Mouse (Mus musculus): ENCODE measurements around the gene Igfbp4.

Gene Igfbp4

GRCm38 (mm10) chr11:99083516-99083915 is 42.5 kb downstream of the Igfbp4 start:
- no peak for DNase-seq

- DNase-seq = no peak
These were observed 43.3 kb downstream of the Igfbp4 start for GRCm38 (mm10) chr11:99084366-99084765.

DNA sequence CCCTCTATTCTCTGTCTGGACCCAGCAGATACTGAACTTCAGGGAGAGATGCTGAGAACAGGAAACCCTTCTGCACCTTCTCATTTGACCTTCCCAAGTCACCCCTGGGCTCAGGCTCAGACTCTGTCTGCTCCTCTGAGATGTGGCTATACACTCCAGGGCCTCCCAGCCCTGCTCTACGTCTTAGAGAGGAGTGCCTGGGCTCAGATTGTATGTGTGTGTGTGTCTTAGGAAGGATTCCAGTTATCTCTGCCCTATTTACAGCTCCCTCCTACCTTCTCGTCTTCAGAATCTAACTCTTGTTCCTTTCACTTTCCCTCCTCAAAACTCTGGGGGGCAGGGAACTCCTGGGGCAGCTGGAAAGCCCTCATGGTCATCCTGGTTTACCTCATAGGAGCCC is 47.4 kb downstream of the Igfbp4 start:
- DNase-seq = no peak

GRCm38 (mm10) chr11:99089077-99089601 is 48.1 kb downstream of the Igfbp4 start, which contains the start of gene Tns4:
Tns4 (minus strand) TSS chr11:99089306.
- DNase-seq = no peak

GRCm38 (mm10) chr11:99090391-99090790 is 49.3 kb downstream of the Igfbp4 start:
- DNase-seq = no peak

DNA sequence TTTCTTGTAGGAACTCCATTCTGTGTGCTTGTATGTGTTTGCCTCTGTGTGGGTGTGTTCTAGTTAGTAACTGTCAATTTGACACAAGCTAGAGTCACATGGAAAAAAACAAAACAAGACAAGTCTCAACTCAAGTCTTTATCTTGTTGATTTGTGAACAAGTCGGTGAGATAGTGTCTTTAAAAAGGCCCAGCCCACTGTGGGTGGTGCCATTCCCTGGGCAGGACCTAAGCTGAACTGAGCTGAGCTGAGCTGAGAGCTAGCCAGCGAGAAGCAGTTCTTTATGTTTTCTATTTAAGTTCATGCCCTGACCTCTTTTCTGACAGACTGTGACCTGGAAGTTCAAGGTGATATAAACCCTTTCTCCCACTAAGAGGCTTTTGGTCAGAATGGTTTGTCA is 50.6 kb downstream of the Igfbp4 start:
- DNase-seq = no peak

DNA sequence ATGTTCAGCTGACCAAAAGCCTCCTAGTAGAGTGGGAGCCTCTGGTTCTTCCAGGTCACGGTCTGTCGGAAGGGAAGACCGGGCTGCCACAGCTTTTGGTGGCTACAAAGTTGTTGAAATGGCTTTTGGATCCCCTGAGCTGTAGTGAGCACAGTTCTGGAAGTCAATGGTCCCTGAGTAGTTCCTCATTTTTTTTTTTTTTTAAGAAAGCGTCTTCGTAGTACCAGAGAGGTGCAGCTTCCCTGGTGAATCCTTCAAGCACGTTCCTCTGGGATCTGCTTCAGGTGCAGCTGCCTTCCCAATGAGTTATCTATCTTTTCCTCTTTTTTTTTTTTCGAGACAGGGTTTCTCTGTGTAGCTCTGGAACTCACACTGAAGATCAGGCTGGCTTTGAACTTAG is 52.7 kb downstream of the Igfbp4 start:
- DNase-seq = no peak

GRCm38 (mm10) chr11:99094911-99095676 is 54.0 kb downstream of the Igfbp4 start:
- no peak for DNase-seq

- DNase-seq = no peak
These were observed 54.7 kb downstream of the Igfbp4 start for GRCm38 (mm10) chr11:99095759-99096158.

DNA sequence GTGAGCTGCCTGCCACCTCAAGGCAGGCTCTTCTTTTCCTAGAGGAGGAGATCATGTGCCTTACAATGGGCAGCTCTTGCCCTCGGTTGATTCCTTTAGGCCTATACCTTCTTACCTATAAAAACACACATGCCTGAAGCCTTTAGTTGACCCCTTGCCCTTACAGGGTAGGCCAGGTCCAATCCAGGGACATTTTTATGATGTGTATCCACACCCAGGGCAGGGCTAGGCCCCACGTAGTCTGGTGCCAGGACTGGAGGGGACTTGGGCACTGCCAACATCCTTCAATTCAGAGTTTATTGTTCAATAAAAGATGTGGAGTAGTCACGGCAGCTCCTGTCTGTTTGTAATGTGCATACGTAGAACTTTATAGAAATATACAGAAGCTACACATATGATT is 55.4 kb downstream of the Igfbp4 start:
- DNase-seq = no peak

DNA sequence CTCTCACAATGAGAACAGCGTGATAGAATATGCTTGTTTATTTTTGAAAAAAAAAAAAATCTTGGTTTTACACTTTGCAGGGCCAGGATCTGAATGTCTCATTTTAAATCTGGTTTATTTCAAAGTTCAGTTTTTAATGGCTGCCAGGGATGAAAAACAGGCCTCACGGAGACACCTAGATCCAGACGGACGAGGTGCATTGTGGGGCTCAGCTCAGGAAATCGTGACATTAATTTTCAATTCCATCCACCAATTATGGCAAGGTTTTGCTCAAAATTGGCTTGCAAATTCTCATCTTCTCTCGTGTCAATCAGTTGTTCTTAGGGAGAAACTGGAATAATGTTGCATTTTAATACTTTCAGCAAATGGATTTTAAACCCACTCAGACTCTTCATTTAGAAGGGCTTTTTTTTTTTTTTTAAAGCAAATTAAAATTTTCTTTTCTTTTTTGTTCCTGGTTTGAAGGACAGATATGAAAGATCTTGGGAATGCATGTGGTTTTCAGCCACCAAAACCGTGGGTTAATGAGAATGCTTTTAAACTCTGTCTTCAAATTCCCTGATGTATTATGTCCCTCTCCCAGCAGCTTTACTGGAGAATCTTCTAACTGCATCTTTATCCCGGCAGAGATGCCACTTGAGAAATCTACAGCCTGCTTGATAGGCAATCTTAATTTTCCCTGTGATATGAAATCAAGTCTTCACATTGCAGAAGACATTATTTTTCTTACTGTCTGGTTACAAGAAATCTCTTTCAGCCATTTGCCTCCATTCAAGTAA is 56.1 kb downstream of the Igfbp4 start:
- DNase-seq = no peak

DNA sequence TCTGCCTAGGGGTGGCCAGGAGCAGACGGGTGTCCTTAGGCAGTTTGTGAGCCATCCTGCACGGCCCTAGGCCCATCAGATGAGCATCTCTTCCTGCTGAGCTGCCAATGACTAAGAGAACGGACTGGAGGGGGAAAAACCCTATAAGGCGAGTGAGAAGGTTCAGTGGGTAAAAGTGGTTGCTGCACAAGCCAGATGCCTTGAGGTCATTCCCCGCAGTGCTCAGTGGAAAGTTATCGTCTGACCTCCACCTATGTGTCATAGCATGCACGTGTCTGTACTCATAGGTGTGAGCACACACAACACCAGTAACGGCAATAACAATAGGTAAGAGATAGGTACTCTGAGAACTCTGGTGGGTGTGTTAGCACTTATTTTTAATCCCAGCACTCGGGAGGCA is 57.9 kb downstream of the Igfbp4 start:
- DNase-seq = no peak

GRCm38 (mm10) chr11:99099516-99099915 is 58.5 kb downstream of the Igfbp4 start:
- peak in 1 of 2 experiments; percentile 21 for DNase-seq

DNA sequence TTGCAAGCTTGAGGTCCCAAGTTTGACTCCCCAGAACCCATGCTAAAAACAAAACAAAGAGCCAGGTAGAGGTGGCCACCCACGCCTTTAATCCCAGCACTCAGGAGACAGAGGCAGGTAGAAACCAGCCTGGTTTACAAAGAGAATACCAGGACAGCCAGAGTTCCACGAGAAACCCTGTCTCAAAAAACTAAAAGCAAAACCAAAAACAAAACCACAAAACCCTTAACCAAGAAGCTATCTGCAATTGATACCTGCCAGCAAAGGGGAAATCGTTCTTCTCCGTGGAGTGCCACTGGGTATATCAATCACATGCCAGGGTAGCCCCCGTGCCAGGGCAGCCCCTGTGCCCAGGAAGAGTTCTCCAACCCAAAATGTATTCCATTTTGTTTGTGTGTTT is 59.2 kb downstream of the Igfbp4 start:
- no peak for DNase-seq

GRCm38 (mm10) chr11:99101693-99102092 is 60.6 kb downstream of the Igfbp4 start:
- no peak for DNase-seq

DNA sequence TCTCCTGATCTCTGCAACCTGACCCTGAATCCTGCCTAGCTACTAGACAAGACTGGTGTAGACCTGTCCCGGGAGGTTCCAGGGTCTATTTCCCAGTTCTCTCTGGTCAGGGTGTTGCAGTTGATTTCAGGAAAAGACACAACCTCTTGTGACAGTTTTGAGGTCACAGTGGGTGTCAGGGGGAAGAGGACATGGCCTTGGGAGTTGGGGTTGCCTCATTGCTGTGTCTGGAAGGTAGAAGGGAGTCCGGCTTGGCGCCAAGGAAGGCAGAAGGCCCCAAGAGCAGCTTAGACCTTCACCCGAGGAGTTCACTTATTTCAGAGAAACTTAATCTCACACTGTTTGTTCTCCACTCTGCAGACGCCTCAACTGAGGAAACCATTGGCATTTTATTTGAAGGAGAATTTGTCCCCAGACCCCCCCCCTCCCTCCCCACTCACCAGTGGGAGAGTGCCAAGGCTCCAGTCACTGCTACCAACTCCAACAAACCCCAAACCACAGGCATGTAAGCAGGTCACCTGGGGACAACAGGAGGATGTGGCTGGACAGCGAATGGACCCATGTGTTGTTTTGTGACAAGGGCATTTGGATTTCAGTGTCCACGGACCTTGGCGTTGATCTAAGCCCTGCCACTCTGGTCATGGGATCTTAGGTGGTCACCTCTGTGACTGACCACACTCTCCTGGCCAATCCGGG is 61.7 kb downstream of the Igfbp4 start:
- no peak for DNase-seq
